Mouse (Mus musculus): Measurements from ENCODE around the gene Rhbdf1.

GRCm38 (mm10) chr11:32220607-32221224, 1.4 kb downstream of the Rhbdf1 start:
- TF ChIP-seq CTCF (IDR thresholded peaks at IDR 0.05; ENCODE audit: low read depth) (no peak), EP300 (IDR thresholded peaks at IDR 0.05; ENCODE audit: low read depth) (no peak)

Data from liver, postnatal 0 days (tissue).